Mouse (Mus musculus) subcutaneous adipose tissue, adult 2 months (tissue): ENCODE results near the gene Rdh8. TPM values are rescaled to one million over a fixed set of nuclear protein-coding genes. Genes with fewer than 3 reads are reported as not detected.

Experiments
- polyA plus RNA-seq: library from polyadenylated mRNA; depleted of rRNA; stranded (reverse); fragments of >200 nt; gene quantifications from 2 replicates; pipeline ENCODE4 v1.2.3, GENCODE M21; 2012; ENCODE audit warnings: low replicate concordance; rRNA removed

The Rdh8 gene
- not detected in 2 replicates for polyA plus RNA-seq

DNA sequence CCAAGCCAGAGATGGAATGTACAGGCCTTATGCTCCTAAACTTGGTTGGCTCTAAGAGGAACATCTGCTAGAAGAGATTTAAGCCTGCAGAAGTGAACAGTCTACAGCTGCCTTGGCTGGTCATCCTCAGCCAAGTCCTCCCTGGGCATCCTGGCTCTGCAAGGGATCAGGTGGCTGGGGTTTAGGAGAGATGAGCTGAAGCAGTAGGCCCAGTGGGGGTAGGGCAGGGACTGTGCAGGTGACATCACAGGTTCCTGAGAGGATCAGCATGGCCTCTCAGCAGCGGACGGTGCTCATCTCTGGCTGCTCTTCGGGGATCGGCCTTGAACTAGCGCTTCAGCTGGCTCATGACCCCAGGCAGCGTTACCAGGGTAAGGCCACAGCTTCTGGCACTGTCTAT lies at the start of gene Rdh8:
Gene Rdh8 (plus strand): TSS at position 268 of the 400 bp plus-strand sequence.

DNA sequence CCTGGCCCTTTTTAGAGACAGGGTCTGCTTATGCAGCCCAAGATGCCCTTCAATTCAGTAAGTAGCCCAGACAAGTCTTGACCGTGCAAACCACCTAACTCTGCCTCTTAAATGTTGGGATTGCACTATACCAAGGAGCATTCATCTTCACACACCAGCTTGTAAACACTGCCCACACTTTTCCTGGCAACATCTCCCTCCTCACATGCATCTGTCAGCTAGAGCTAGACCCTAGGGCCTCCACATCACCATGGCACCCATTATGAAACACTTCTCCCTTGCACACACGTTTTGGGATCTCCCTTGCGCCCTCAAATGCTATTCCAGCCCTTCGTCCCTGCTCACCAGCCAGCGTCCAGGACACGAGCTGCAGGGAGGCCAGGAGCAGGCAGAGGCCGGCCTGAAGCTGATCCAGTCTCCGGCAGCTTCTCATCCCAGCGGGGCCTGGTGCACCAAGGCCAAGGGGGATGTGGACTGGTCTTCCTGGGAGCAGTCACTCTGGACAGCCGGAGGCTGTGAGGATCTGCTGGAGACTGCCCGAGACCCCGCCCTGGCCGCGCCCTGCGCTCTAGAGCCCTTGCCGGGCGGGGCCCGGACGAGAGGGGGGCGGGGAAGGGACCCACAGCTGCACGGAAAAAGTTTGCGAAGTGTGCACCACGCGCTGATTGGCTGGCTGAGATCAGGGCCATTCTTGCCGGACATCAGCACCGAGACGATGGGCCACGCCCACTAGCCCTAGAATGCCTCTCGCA lies 3.6 kb upstream of the Rdh8 start, which contains the start of gene Col5a3:
Gene Col5a3 (minus strand): TSS at position 547 of the 752 bp plus-strand sequence.

DNA sequence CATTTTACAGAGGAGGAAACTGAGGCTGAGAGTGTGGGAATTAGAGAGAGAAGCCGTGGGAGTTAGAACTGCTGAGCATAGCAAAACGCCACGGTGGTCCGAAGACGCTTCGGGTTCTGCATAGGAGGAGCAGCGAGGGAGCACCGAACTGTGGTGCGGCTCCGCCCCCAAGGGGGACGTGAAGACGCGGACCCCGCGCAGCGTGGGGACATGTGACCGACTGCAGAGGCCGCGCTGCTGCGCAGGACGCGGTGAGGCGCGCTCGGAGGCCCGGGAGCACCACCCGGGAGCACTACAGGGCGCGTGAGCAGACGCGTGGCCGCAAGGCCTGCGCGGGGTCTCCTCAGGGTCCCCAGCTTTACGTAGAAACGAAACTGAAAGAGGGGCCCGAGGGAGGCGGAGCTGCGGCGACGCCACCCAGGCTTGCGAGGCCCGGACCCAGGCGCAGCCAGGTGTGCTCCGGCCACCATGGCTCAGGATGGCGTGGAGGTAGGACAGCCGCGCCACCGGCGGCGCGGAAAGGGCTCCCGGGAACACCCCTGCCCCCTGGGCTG lies 50.2 kb downstream of the Rdh8 start, which contains the start of gene A230050P20Rik:
Gene A230050P20Rik (plus strand): TSS at position 195 of the 554 bp plus-strand sequence.

Other genes starting within 250 kb of the Rdh8 start
- gene Zfp846, start 237.2 kb upstream of the Rdh8 start, polyA plus RNA-seq = 3.9 and 4.2 TPM in 2 replicates
- 160 and 168 TPM in 2 replicates for gene Ubl5, start 175.6 kb upstream of the Rdh8 start, polyA plus RNA-seq
- 27.8 and 28.1 TPM in 2 replicates for gene Fbxl12, start 173.7 kb upstream of the Rdh8 start, polyA plus RNA-seq
- gene Pin1, start 166.4 kb upstream of the Rdh8 start, polyA plus RNA-seq = 20.4 and 23.5 TPM in 2 replicates
- 10.2 and 13.3 TPM in 2 replicates for gene Olfm2, start 72.2 kb upstream of the Rdh8 start, polyA plus RNA-seq
- gene Col5a3, start 3.4 kb upstream of the Rdh8 start, polyA plus RNA-seq = 60.3 and 277 TPM in 2 replicates
- gene A230050P20Rik, start 50.1 kb downstream of the Rdh8 start, polyA plus RNA-seq = 48.6 and 128 TPM in 2 replicates
- gene Angptl6, start 61.2 kb downstream of the Rdh8 start, polyA plus RNA-seq = 4.5 and 5.8 TPM in 2 replicates
- gene Ppan, start 69.7 kb downstream of the Rdh8 start, polyA plus RNA-seq = 28.2 and 102 TPM in 2 replicates
- gene Eif3g, start 80.1 kb downstream of the Rdh8 start, polyA plus RNA-seq = 84.9 and 143 TPM in 2 replicates
- gene Dnmt1, start 141.4 kb downstream of the Rdh8 start, polyA plus RNA-seq = 12.0 and 35.0 TPM in 2 replicates
- 7.9 and 32.2 TPM in 2 replicates for gene S1pr2, start 158.3 kb downstream of the Rdh8 start, polyA plus RNA-seq
- 120 and 141 TPM in 2 replicates for gene Mrpl4, start 184.2 kb downstream of the Rdh8 start, polyA plus RNA-seq
- 23.9 and 35.6 TPM in 2 replicates for gene Icam1, start 197.5 kb downstream of the Rdh8 start, polyA plus RNA-seq
- 0.16 and 0.45 TPM in 2 replicates for gene Icam4, start 210.9 kb downstream of the Rdh8 start, polyA plus RNA-seq
- 0.13 and 1.3 TPM in 2 replicates for gene Icam5, start 213.6 kb downstream of the Rdh8 start, polyA plus RNA-seq
- 0.39 TPM in 1 of 2 replicates, not detected in the other for gene Zglp1, start 248.6 kb downstream of the Rdh8 start, polyA plus RNA-seq